Mouse (Mus musculus): ENCODE results near the gene Ssh1. TPM values are rescaled to one million over a fixed set of nuclear protein-coding genes. Genes with fewer than 3 reads are reported as not detected.

Ssh1 gene
- total RNA-seq, 2 experiments from 2014 or later, result 28.2 to 28.6 TPM

GRCm38 (mm10) chr5:113942580-113942979 is 51.1 kb downstream of the Ssh1 start:
- no peak overlapping the region for H3K27ac ChIP-seq
- intact Hi-C loops (cut with DNase I), result no loop called here
- no peak for DNase-seq (ENCODE audit: extremely low spot score in 1 of 2, low spot score in 2 of 2)
- peak; percentile 42 for TF ChIP-seq CTCF (IDR thresholded peaks at IDR 0.05)
- no peak overlapping the region for H3K4me3 ChIP-seq

DNA sequence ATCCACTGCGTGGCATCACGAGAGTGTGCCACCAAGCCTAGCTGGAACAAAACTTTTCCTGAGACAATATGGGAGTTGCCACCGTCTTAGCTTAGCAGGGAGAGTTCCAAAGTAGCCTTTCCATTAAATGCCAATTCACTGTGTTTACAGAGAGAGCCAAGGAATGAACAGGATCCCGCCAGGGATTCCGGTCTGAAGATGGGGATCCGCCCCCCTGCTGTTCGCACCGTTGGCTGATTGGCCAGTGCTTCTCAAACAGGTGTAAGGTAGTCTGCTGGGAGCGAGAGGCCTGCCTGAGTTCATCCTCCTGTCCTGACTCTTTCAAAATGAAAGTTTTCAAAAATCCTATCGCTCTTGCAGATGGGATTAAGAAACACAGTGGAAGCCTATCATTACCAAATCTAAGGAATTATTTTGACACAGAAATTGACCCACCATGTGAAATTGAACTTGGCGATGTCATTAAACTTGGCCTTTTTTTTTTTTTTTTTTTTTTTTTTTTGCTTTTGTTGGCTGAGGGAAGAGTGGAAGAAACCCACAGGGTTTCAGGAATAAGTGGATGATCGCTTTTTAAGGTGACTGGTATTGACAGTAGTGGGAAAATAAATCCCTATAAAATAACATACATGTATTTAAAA is 54.3 kb downstream of the Ssh1 start:
- intact Hi-C loops (cut with DNase I), result no loop called here
- no peak for TF ChIP-seq CTCF (IDR thresholded peaks at IDR 0.05)
- Histone ChIP-seq H3K27ac (no peak overlapping the region), H3K4me3 (no peak overlapping the region)
- no peak for DNase-seq (ENCODE audit: extremely low spot score in 1 of 2, low spot score in 2 of 2)

DNA sequence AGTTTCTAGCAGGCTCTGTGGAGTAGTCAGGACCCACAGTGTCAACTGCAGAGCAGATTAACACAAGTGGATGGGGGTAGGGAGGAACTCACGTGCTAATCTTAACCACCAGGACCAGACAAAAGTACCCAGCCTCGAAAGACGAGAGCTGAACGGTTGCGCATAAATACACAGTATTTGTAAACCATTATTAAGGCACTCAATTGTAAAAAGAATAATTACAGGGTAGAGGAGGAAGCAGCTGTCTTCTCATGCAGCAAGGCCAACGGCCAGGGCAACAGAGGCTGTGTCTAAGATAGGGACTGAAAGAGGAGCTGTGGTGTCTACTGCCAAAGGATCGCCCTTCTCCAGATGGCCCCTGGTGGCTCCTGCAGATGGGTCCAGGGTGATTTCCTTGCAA is 56.0 kb downstream of the Ssh1 start:
- Histone ChIP-seq H3K4me3 (no peak overlapping the region), H3K27ac (no peak overlapping the region)
- intact Hi-C loops (cut with DNase I), result no loop called here
- DNase-seq (ENCODE audit: extremely low spot score in 1 of 2, low spot score in 2 of 2), result no peak
- no peak for TF ChIP-seq CTCF (IDR thresholded peaks at IDR 0.05)

DNA sequence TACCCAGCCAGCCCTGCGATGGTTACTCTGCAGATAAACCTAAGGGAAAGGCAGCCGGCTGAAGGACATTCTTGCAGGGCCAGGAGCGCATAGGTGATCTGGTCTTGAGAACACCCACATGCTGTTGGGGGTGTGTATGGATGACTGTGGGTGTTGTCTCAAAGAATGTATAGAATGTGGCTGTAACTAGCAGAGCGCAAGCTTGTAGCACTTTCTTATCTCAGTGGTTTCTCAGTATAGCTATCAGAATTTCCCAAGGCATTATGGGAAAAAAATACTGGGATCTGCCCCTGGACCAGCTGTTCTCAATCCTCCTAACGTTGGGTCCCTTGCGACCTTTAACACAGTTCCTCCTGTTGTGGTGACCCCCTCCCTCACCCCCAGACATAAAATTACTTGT is 59.8 kb downstream of the Ssh1 start:
- Histone ChIP-seq H3K27ac (no peak overlapping the region), H3K4me3 (no peak overlapping the region)
- DNase-seq (ENCODE audit: extremely low spot score in 1 of 2, low spot score in 2 of 2), result no peak
- intact Hi-C loops (cut with DNase I), result loop anchor here (5.0 kb wide), 1 partner anchor 77 kb away; no protein-coding TSS in a partner anchor
- TF ChIP-seq CTCF (IDR thresholded peaks at IDR 0.05), result no peak

GRCm38 (mm10) chr5:113933480-113933879 is 60.2 kb downstream of the Ssh1 start:
- no peak overlapping the region for H3K27ac ChIP-seq
- DNase-seq (ENCODE audit: extremely low spot score in 1 of 2, low spot score in 2 of 2), result no peak
- intact Hi-C loops (cut with DNase I), result loop anchor here (5.0 kb wide), 1 partner anchor 76 kb away; no protein-coding TSS in a partner anchor
- no peak overlapping the region for H3K4me3 ChIP-seq
- TF ChIP-seq CTCF (IDR thresholded peaks at IDR 0.05), result peak; percentile 24

- no peak overlapping the region for H3K27ac ChIP-seq
- no peak for DNase-seq (ENCODE audit: extremely low spot score in 1 of 2, low spot score in 2 of 2)
- H3K4me3 ChIP-seq, result no peak overlapping the region
- TF ChIP-seq CTCF (IDR thresholded peaks at IDR 0.05), result no peak
- intact Hi-C loops (cut with DNase I), result loop anchor here (5.0 kb wide), 1 partner anchor 75 kb away; no protein-coding TSS in a partner anchor
Measured at GRCm38 (mm10) chr5:113932310-113932709, 61.4 kb downstream of the Ssh1 start.

DNA sequence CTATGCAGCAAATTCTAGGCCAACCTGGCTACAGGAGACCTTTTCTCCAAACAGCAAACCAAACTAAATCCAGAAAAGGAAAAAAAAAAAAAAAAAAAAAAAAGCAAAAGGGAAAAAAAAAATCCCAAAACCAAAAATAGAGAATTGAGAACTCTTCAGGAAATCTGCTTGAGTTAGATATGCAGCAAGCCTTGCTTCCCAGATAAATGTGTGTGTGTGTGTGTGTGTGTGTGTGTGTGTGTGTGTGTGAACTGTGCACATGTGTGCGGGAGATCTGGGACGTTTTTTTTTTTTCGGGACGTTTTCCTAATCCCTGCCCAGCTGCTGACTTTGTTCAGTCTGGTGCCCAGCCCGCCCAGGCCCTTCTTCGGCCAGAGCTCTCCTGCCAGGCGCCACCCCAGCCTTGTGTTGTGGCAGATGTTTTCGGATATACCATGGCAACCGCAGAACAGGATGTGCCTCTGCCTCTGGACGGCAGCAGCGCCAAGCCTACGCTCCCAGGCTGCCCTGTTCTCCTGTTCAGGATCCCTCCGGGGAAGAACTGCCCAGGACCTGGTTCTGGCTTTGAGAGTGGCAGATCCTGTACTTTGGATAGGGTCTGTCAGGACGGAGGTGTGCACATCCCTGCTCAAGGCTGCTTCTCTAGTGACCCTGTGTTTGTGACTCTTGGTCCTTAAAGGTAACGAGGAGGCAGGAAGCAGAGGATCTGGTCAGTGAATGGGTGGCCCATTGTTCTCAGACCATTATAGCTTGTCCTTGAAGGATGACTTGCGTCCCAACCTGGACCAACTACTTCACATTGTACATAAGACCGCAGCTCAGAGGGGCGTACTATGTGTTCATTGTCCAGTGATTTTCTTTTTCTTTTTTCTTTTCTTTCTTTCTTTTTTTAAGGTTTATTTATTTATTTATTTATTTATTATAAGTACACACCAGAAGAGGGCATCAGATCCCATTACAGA is 62.8 kb downstream of the Ssh1 start:
- Histone ChIP-seq H3K4me3 (no peak overlapping the region), H3K27ac (no peak overlapping the region)
- DNase-seq (ENCODE audit: extremely low spot score in 1 of 2, low spot score in 2 of 2), result peak in 1 of 2 experiments; percentile 28
- intact Hi-C loops (cut with DNase I), result loop anchor here (5.0 kb wide), 1 partner anchor 74 kb away; no protein-coding TSS in a partner anchor
- TF ChIP-seq CTCF (IDR thresholded peaks at IDR 0.05), result no peak

GRCm38 (mm10) chr5:113929950-113930647 is 63.6 kb downstream of the Ssh1 start:
- H3K4me3 ChIP-seq, result no peak overlapping the region
- TF ChIP-seq CTCF (IDR thresholded peaks at IDR 0.05), result no peak
- DNase-seq (ENCODE audit: extremely low spot score in 1 of 2, low spot score in 2 of 2), result no peak
- H3K27ac ChIP-seq, result no peak overlapping the region
- intact Hi-C loops (cut with DNase I), result loop anchor here (5.0 kb wide), 1 partner anchor 73 kb away; no protein-coding TSS in a partner anchor

DNA sequence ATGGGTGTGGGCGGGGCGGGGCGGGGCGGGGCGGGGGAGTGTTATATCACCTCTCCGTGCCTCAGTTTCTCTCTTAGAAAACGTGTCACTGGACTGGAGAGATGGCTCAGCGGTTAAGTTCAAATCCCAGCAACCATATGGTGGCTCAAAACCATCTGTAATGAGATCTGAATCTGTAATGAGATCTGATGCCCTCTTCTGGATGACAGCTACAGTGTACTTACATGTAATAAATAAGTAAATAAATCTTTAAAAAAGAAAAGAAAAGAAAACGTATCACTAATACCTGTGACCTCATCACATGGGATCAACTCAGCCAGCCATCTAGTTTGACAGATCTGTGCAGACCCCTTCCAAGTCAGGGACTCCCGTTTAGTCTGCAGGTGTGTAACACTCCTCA is 64.2 kb downstream of the Ssh1 start:
- Histone ChIP-seq H3K27ac (no peak overlapping the region), H3K4me3 (no peak overlapping the region)
- TF ChIP-seq CTCF (IDR thresholded peaks at IDR 0.05), result no peak; the same call in none of the 2 replicates
- intact Hi-C loops (cut with DNase I), result no loop called here
- DNase-seq (ENCODE audit: extremely low spot score in 1 of 2, low spot score in 2 of 2), result no peak

- intact Hi-C loops (cut with DNase I), result no loop called here
- no peak overlapping the region for H3K4me3 ChIP-seq
- no peak for TF ChIP-seq CTCF (IDR thresholded peaks at IDR 0.05)
- H3K27ac ChIP-seq, result no peak overlapping the region
- no peak for DNase-seq (ENCODE audit: extremely low spot score in 1 of 2, low spot score in 2 of 2)
Measured at GRCm38 (mm10) chr5:113924608-113925007, 69.1 kb downstream of the Ssh1 start.

GRCm38 (mm10) chr5:113921310-113922166 is 72.2 kb downstream of the Ssh1 start:
- TF ChIP-seq CTCF (IDR thresholded peaks at IDR 0.05), result no peak
- intact Hi-C loops (cut with DNase I), result no loop called here
- Histone ChIP-seq H3K4me3 (no peak overlapping the region), H3K27ac (no peak overlapping the region)
- DNase-seq (ENCODE audit: extremely low spot score in 1 of 2, low spot score in 2 of 2), result no peak
